Mouse (Mus musculus) limb, embryonic 13.5 days (tissue): ENCODE results near the gene Fgd5. TPM values are rescaled to one million over a fixed set of nuclear protein-coding genes. Genes with fewer than 3 reads are reported as not detected.
"Not testable (repeated sequence)": the region's sequence is repeated elsewhere in the genome, so short reads cannot be mapped to it uniquely, and the experiment has no call there.

Source experiments
- ATAC-seq: fragments of 200-750 bp; cut with Nextera tagmentation; 2 replicates; pipeline ENCODE4 v1.8.0; 2017; ENCODE audit warnings: low read depth, moderate number of reproducible peaks, moderate TSS enrichment; ENCODE audit not compliant: low FRiP score
- H3K27ac ChIP-seq: fragments of 300-500 bp; sonication (generic); 2 replicates; pipeline ENCODE4 v1.5.1; 2015; ENCODE audit warnings: inconsistent platforms, mild to moderate bottlenecking, moderate library complexity
- H3K27me3 ChIP-seq: fragments of 300-500 bp; sonication (generic); 2 replicates; pipeline ENCODE4 v1.6.1; 2015; ENCODE audit warnings: mild to moderate bottlenecking, inconsistent platforms
- H3K36me3 ChIP-seq: fragments of 300-500 bp; sonication (generic); 2 replicates; pipeline ENCODE4 v1.6.1; 2015; ENCODE audit warnings: inconsistent platforms, mild to moderate bottlenecking, moderate library complexity
- H3K4me1 ChIP-seq: fragments of 300-500 bp; sonication (generic); 2 replicates; pipeline ENCODE4 v1.6.1; 2015; ENCODE audit warnings: inconsistent platforms
- H3K4me2 ChIP-seq: fragments of 300-500 bp; sonication (generic); replicated peaks from 2 replicates; pipeline ENCODE4 v1.6.1; 2015; ENCODE audit warnings: inconsistent platforms, mild to moderate bottlenecking, moderate library complexity
- H3K4me3 ChIP-seq: fragments of 300-500 bp; sonication (generic); 2 replicates; pipeline ENCODE4 v1.5.1; 2015; ENCODE audit warnings: moderate library complexity, mild to moderate bottlenecking, inconsistent platforms
- H3K9ac ChIP-seq: fragments of 300-500 bp; sonication (generic); 2 replicates; pipeline ENCODE4 v1.6.1; 2015; ENCODE audit warnings: mild to moderate bottlenecking, inconsistent platforms
- H3K9me3 ChIP-seq: fragments of 300-500 bp; sonication (generic); 2 replicates; pipeline ENCODE4 v1.6.1; 2016; ENCODE audit warnings: inconsistent platforms
- WGBS: fragments of 180-500 bp; shearing (Covaris S2); methylation state at CpG from one replicate; pipeline ENCODE4 v1.1.7; 2015; 5-methylcytosine and 5-hydroxymethylcytosine counted together
- polyA plus RNA-seq: library from polyadenylated mRNA; unstranded; fragments of >200 nt; fragmentation: Nextera tagmentation; extraction: Ambion mirVana; gene quantifications from 2 replicates; pipeline ENCODE4 v1.2.1, GENCODE M21; 2015

The Fgd5 gene
- polyA plus RNA-seq, 1 experiment from 2014 or later, result 7.0 TPM

DNA sequence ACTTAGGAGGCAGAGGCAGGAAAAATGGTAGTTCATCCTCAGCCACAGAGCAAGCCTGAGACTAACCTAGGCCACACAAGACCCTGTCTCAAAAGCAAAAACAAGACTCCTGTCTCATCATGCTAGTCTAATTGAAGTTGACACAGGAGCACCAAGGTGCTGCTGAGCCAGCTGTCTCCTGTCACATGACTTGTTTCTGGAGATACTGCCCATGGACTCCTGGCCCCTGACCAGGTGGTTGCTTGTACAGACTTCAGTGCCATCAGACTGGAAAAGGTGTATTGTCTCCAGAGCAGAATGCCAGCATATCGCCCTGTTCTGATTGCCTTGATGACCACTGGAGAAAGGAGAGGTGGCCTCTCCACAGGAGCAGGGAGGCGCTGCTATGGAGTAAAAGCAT lies 102.1 kb downstream of the Fgd5 start:
- Histone ChIP-seq H3K4me3 (no peak overlapping the region), H3K4me1 (peaks cover 4% of the 10 kb centered on the region; the same call in 1 of the 2 replicates), H3K36me3 (no peaks in the 10 kb centered on the region), H3K27me3 (no peaks in the 10 kb centered on the region), H3K9ac (no peak overlapping the region), H3K4me2 (no peak overlapping the region), H3K27ac (no peak overlapping the region), H3K9me3 (no peaks in the 10 kb centered on the region)
- ATAC-seq, result no peak
- 87% methylated on average over 2 of the region's 2 CpGs for WGBS

DNA sequence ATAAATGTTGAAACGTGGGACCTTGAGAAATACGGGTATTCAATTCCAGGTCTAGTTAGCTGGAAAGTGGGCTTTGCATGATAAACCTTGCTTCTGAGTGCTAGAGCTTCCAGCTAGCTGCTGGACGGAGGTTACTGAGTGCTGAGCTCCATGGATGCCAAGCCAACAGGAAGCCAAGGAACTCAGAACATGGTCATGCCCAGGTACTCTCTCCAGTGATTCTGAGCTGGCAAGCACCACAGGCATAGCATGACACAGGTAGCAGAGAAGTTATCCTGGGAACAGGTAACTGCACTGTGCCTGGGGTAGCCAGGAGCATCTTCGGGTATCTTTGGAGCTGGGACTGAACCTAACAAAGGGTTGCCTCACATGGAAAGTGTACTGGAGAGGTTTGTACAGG lies 104.1 kb downstream of the Fgd5 start:
- no peaks in the 10 kb centered on the region for H3K36me3 ChIP-seq
- WGBS, result 84% methylated on average over 4 of the region's 4 CpGs
- ATAC-seq, result no peak
- H3K9ac ChIP-seq, result no peak overlapping the region
- no peak overlapping the region for H3K4me3 ChIP-seq
- H3K4me1 ChIP-seq, result peaks cover 4% of the 10 kb centered on the region; the same call in 1 of the 2 replicates
- H3K4me2 ChIP-seq, result no peak overlapping the region
- H3K9me3 ChIP-seq, result no peaks in the 10 kb centered on the region
- H3K27ac ChIP-seq, result no peak overlapping the region
- H3K27me3 ChIP-seq, result no peaks in the 10 kb centered on the region

DNA sequence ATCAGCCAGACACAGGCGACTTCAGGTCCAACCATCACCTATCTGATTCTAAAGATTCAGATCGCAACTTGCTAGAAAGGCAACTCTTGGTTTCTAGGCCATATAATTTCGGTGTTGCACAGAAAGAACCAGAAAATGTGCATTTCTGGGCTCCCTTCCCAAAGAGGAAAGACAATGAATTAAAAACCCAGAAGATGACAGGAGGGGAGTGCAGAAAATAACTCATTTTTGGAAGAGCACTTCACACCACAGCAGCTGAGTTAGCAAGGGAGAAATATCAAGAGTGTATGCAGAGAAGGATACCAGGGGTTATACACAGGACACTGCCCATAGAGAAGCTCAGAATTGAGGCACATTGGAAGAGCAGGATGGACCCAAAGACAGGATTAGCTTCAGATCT lies 106.3 kb downstream of the Fgd5 start:
- no peaks in the 10 kb centered on the region for H3K27me3 ChIP-seq
- ATAC-seq, result no peak
- peaks cover 4% of the 10 kb centered on the region; the same call in 1 of the 2 replicates for H3K4me1 ChIP-seq
- no peaks in the 10 kb centered on the region for H3K36me3 ChIP-seq
- no peak overlapping the region for H3K4me3 ChIP-seq
- H3K4me2 ChIP-seq, result no peak overlapping the region
- WGBS, result 83% methylated on average over 3 of the region's 3 CpGs
- H3K9me3 ChIP-seq, result no peaks in the 10 kb centered on the region
- no peak overlapping the region for H3K9ac ChIP-seq
- no peak overlapping the region for H3K27ac ChIP-seq

DNA sequence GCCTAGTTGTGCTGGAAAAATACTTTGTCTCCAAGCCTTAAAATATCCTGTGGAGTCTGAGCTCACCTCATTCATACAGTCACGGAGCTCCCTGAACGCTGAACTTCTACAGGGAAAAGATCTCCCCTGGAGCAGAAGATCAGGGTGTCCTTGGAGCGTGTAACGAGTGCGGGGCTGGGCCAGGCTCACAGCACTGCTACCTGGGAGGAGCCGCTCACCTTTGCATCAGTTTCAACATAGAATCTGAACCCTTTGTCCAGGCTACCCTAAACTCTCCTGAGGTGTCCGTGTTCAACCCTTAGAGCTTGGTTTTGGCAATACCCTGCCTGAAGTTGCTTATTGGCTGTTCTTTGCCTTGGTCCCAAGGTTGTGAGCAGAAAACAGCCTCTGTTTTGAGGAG lies 110.5 kb downstream of the Fgd5 start:
- H3K9me3 ChIP-seq, H3K27ac ChIP-seq, H3K4me2 ChIP-seq, ATAC-seq, H3K9ac ChIP-seq, H3K4me3 ChIP-seq, H3K27me3 ChIP-seq, H3K36me3 ChIP-seq: not testable (repeated sequence)
- H3K4me1 ChIP-seq, result peaks cover 25% of the 10 kb centered on the region
- WGBS, result 86% methylated on average over 7 of the region's 7 CpGs

DNA sequence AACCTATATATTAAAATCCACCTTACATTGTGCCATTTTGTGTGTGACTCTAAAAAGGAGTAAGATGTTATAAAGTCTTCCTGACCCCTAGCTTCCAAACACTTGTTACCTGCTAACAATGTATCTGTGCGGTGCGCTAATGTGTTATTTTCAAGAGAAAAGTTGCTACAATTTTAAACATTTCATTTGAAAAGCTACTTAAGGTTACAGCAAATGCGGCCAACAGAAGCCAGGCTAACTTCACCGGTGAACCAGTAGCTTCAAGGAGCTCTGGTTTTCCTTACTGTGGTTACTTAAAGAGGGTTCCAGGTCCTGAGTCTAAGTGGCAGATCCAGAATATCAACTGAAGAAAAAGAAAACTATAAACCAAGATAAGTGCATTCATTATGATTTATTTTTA lies 111.3 kb downstream of the Fgd5 start:
- peaks cover 34% of the 10 kb centered on the region for H3K4me1 ChIP-seq
- ATAC-seq, result no peak
- no peak overlapping the region for H3K4me3 ChIP-seq
- H3K9ac ChIP-seq, result no peak overlapping the region
- H3K4me2 ChIP-seq, result peak overlapping the region; percentile 73; the same call in 1 of the 2 replicates
- H3K27me3 ChIP-seq, result no peaks in the 10 kb centered on the region
- WGBS, result 93% methylated on average over 4 of the region's 4 CpGs
- no peaks in the 10 kb centered on the region for H3K9me3 ChIP-seq
- no peaks in the 10 kb centered on the region for H3K36me3 ChIP-seq
- no peak overlapping the region for H3K27ac ChIP-seq

DNA sequence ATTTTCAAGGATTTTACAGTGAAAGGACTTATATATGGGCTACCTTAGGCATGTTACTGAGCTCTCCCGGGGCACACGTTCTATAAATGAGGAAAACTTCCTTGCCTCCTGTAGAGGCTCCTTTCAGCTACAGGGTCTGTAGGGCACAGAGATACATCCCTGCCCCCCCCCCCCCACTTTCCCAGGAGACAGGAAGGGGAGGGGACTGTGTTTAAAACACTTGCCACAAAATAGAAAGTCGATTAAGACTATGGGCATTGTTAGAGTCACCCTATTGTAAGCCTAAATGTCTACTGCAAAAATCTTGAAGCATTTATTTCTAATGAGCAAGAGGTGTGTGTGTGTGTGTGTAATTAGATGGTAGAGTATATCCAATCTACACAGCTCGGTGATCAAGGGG lies 111.8 kb downstream of the Fgd5 start:
- Histone ChIP-seq H3K4me2 (peak overlapping the region; percentile 73), H3K27me3 (no peaks in the 10 kb centered on the region), H3K27ac (peak overlapping the region; percentile 99; the same call in 1 of the 2 replicates), H3K9me3 (no peaks in the 10 kb centered on the region), H3K36me3 (no peaks in the 10 kb centered on the region), H3K4me1 (peaks cover 38% of the 10 kb centered on the region), H3K4me3 (peak overlapping the region; percentile 94), H3K9ac (peak overlapping the region; percentile 98)
- WGBS, result 5% methylated on average over 4 of the region's 4 CpGs
- no peak for ATAC-seq

DNA sequence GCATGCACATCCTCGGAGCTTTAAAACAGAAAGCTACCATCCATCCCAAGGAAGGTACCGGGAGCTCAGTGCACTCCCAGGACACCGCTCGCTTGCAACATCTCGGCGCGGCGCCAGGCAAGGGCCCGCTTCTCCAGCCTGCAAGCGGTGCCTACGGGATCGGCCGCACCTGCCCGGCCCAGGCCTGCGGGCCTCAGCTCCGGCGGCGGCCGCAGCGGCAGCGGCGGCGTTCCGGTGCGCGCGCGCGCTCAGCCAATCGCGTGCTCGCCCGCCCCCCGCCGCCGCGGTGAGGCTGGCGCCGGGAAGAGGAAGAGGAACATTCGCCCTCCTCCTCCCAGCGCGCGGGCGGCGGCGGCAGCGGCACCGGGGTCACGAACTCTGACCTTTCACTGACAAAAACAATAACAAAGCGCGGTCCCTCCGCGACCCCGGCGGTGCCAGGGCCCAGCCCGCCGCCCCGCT lies 112.5 kb downstream of the Fgd5 start, which contains the start of gene Nr2c2:
Gene Nr2c2, plus strand, starts transcription at position 261 of the 462 bp plus-strand sequence.
- Histone ChIP-seq H3K9me3 (no peaks in the 10 kb centered on the region), H3K27ac (peak within 1 kb of the TSS; percentile 99), H3K4me3 (peak within 1 kb of the TSS; percentile 94), H3K9ac (peak within 1 kb of the TSS; percentile 98), H3K27me3 (no peaks in the 10 kb centered on the region), H3K4me1 (peaks cover 38% of the 10 kb centered on the region), H3K4me2 (peak within 1 kb of the TSS; percentile 81), H3K36me3 (no peaks in the 10 kb centered on the region)
- ATAC-seq, result peak; percentile 20; the same call in 1 of the 2 replicates
- under 1% methylated on average over 46 of the region's 58 CpGs for WGBS

DNA sequence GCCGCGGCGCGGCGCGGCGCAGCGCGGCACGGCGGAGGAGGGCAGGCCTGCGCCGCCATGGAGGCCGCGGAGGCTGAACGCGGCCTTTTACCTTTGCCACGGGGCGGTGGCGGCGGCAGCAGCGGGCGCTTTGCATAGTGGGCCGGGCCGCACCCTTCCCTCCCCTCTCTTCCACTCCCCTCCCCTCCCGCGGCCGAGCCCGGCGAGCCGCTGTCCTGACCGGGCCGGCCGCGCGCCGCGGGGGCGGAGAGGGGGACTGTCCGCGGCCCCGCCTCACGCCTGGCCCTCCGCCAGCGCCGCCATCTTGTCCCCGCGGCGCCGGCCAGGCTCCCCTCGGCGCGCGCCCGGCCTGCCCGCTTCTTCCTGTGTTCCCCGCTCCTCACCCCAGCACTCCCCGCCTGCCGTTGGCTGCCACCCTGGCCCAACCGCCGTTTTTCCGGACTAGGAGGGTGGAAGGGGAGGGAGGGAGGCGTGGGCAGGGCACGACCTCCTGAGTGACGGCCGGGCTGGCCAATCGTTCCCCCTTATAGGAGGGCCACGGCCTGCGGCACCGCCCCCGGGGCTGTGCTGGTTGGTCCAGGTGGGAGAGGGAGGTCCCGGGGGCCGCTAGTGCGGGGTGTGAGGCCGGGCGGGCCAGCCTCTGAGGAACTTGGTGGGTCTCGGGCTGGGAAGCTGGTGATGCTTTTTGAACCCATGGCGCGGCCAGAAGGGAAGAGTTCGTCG lies 113.2 kb downstream of the Fgd5 start:
- H3K36me3 ChIP-seq, result no peaks in the 10 kb centered on the region
- peaks cover 38% of the 10 kb centered on the region for H3K4me1 ChIP-seq
- H3K27me3 ChIP-seq, result no peaks in the 10 kb centered on the region
- peak overlapping the region; percentile 94 for H3K4me3 ChIP-seq
- ATAC-seq, result peak; percentile 99
- no peaks in the 10 kb centered on the region for H3K9me3 ChIP-seq
- H3K9ac ChIP-seq, result peak overlapping the region; percentile 98
- peak overlapping the region; percentile 81 for H3K4me2 ChIP-seq
- under 1% methylated on average over 61 of the region's 81 CpGs for WGBS
- peak overlapping the region; percentile 99 for H3K27ac ChIP-seq

DNA sequence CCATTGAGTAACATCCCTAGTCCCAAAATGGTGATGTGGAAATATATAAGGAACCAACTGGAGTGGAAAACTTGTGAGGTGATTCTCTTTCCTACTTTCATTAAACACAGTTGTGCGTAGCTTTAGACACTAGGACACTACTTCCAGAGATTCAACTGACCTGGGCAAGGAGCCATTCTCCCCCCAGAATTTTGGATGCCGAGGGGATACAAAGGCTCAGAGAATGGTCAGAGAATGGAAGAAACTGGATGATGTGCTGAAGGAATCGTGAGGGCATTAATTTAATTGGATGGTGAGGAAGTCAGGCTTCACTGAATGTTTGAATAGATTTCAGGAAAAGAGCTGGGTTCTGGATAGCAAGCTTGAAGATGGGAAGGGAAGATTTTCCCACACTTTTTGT lies 114.1 kb downstream of the Fgd5 start:
- Histone ChIP-seq H3K9ac (peak overlapping the region; percentile 98), H3K4me1 (peaks cover 38% of the 10 kb centered on the region), H3K27ac (peak overlapping the region; percentile 99), H3K9me3 (no peaks in the 10 kb centered on the region), H3K4me2 (peak overlapping the region; percentile 81), H3K36me3 (no peaks in the 10 kb centered on the region), H3K27me3 (no peaks in the 10 kb centered on the region), H3K4me3 (peak overlapping the region; percentile 94)
- ATAC-seq, result no peak
- 28% methylated on average over 3 of the region's 3 CpGs for WGBS

DNA sequence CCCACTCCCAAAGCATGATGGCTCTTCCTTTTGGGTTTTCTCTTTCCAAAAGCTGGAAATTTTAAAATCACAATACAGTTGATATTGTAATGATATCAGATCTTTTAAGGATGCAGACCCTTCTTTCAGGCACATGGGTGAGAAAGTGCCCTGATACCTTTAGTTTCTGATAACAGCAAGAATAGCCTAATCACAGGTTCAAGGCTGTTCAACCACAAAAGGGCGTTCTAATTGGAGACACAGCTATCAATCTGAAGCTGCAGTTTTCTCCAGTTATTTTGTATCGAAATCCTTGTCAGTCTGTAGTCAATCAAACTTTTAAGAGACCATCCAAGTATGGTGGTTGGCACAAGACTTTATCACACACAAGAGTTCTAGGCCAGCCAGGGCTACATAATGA lies 115.2 kb downstream of the Fgd5 start:
- Histone ChIP-seq H3K27me3 (no peaks in the 10 kb centered on the region), H3K36me3 (no peaks in the 10 kb centered on the region), H3K4me2 (peak overlapping the region; percentile 81; the same call in 1 of the 2 replicates), H3K9ac (no peak overlapping the region), H3K27ac (no peak overlapping the region), H3K9me3 (no peaks in the 10 kb centered on the region), H3K4me3 (no peak overlapping the region), H3K4me1 (peaks cover 38% of the 10 kb centered on the region)
- WGBS, result 89% methylated on average over 2 of the region's 2 CpGs
- ATAC-seq, result no peak

DNA sequence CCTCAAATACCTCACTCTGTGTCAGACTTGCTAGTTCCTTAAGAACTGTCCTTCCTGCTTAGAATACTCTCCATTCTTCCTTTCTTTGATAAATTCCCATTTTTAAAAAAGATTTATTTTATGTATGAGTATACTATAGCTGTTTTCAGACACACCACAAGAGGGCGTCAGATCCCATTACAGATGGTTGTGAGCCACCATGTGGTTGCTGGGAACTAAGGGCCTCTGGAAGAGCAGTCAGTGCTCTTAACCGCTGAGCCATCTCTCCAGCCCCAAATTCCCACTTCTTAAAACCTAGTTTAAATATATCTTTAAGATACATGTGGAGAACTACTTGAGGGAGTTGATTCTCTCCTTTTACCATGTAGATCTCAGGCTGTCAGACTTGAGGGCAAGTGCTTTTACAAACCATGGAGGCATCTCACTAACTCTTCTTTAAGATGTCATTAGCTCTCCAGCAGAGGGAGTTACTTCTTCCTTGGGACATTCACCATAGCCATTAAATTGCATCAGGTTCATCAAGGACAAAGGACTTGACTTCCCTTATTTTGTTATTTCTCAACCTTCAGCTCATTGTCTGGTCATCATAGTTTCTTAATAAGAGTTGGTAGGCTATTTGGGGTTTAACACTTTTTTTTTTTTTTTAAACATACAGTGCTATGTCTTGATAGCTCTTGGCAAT lies 122.1 kb downstream of the Fgd5 start:
- WGBS, result 71% methylated on average over 2 of the region's 2 CpGs
- Histone ChIP-seq H3K9me3 (no peaks in the 10 kb centered on the region), H3K27me3 (no peaks in the 10 kb centered on the region), H3K4me1 (no peaks in the 10 kb centered on the region), H3K27ac (no peak overlapping the region), H3K4me2 (no peak overlapping the region), H3K36me3 (no peaks in the 10 kb centered on the region), H3K4me3 (no peak overlapping the region), H3K9ac (no peak overlapping the region)
- no peak for ATAC-seq

DNA sequence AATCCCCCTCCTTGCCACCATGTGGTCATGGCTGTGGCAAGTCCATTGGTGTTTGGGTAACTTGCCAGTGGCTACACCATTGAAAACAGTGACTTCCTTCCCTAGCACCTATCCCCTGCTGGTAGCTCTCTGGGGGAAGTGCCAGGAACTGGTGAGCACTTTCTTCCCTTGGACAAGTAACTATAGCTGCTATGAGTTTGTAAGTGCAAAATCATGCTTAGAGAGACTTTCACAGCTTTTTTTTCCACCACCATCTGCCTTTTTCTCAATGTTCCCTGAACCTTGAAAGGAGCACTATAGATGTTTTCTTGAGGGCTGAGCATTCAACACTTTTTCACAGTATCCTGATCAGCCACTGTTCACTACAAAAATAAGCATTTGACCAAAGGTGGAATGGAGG lies 145.9 kb downstream of the Fgd5 start:
- H3K4me2 ChIP-seq, result no peak overlapping the region
- H3K27ac ChIP-seq, result no peak overlapping the region
- no peak overlapping the region for H3K4me3 ChIP-seq
- no peaks in the 10 kb centered on the region for H3K9me3 ChIP-seq
- H3K36me3 ChIP-seq, result peaks cover 6% of the 10 kb centered on the region
- no peak overlapping the region for H3K9ac ChIP-seq
- H3K27me3 ChIP-seq, result no peaks in the 10 kb centered on the region
- no peak for ATAC-seq
- H3K4me1 ChIP-seq, result no peaks in the 10 kb centered on the region
